10 mouse cellular contexts compared by ENCODE assay signal in genomic region chr8:122280156-122280555, GRCm38 (mm10). TPM values are rescaled to one million over a fixed set of nuclear protein-coding genes. Genes with fewer than 3 reads are reported as not detected.
A peak's percentile ranks its signal among the peaks of the same experiment; 100 is the strongest.
DNase-seq lines count a peak whose midpoint lies in the region; ATAC-seq and TF ChIP-seq lines count a peak whose summit lies in the region.
"Had no signal": no experiment of that assay in that cellular context is flagged by ENCODE, and none has a peak within 500 bp of the region (broad histone marks: within the 10 kb centered on the region; RNA-seq: fewer than 3 reads in every experiment).

No protein-coding gene starts in this region.

- peaks cover 28% of the 10 kb centered on the region for H3K4me1 ChIP-seq in heart, embryonic 11.5 days (ENCODE audit: control insufficient read depth, insufficient read depth, low read length)
- peaks cover 63% of the 10 kb centered on the region for H3K4me1 ChIP-seq in embryonic facial prominence, embryonic 10.5 days
- peaks cover 40 to 41% of the 10 kb centered on the region in 2 experiments for H3K4me1 ChIP-seq in liver, embryonic 14.5 days (replicated peaks; ENCODE audit: control insufficient read depth in 2 of 2, insufficient read depth in 2 of 2, low read length in 1 of 2)
- peaks cover 33% of the 10 kb centered on the region for H3K4me1 ChIP-seq in thymus, adult 2 months (replicated peaks; ENCODE audit: control insufficient read depth, insufficient read depth, low read length)

- TF ChIP-seq EP300 in liver, embryonic 14.5 days (IDR thresholded peaks at IDR 0.05; ENCODE audit: low read depth) = no peak

- H3K36me3 ChIP-seq in heart, embryonic 11.5 days (ENCODE audit: control insufficient read depth, insufficient read depth, low read length) = no peaks in the 10 kb centered on the region
- H3K36me3 ChIP-seq in embryonic facial prominence, embryonic 10.5 days (replicated peaks) = no peaks in the 10 kb centered on the region
- no peaks in the 10 kb centered on the region for H3K36me3 ChIP-seq in liver, embryonic 14.5 days (replicated peaks; ENCODE audit: control insufficient read depth, insufficient read depth, low read depth)
- no peaks in the 10 kb centered on the region for H3K36me3 ChIP-seq in thymus, adult 2 months (ENCODE audit: control insufficient read depth, insufficient read depth, low read length)
- H3K36me3 ChIP-seq: hindbrain, embryonic 15.5 days; midbrain, embryonic 13.5 days had no signal

- ATAC-seq in heart, embryonic 11.5 days (replicated peaks; ENCODE audit: insufficient number of reproducible peaks, low FRiP score, low TSS enrichment) = no peak
- ATAC-seq in liver, embryonic 14.5 days (ENCODE audit: insufficient read depth) = no peak

- no peak overlapping the region for H3K4me3 ChIP-seq in heart, embryonic 11.5 days (ENCODE audit: low read depth, low read length)
- H3K4me3 ChIP-seq in layer of hippocampus, adult 2 months = no peak overlapping the region
- peak overlapping the region; percentile 78; the same call in 1 of the 2 replicates for H3K4me3 ChIP-seq in embryonic facial prominence, embryonic 10.5 days
- H3K4me3 ChIP-seq in liver, embryonic 14.5 days (ENCODE audit: insufficient read depth in 1 of 2, low read depth in 2 of 2, low read length in 2 of 2) = no peak overlapping the region
- H3K4me3 ChIP-seq in thymus, adult 2 months (ENCODE audit: control insufficient read depth, insufficient read depth, low read length) = no peak overlapping the region
- H3K4me3 ChIP-seq: hindbrain, embryonic 15.5 days had no signal

- DNase-seq in heart, adult 9 months (ENCODE audit: low spot score in 2 of 2) = no peak
- DNase-seq in layer of hippocampus, adult 2 months (ENCODE audit: low spot score in 2 of 2) = no peak
- DNase-seq in layer of hippocampus, adult 8-10 months (ENCODE audit: low spot score in 2 of 2) = no peak
- DNase-seq in embryonic facial prominence, embryonic 10.5 days (ENCODE audit: low spot score) = no peak
- no peak for DNase-seq in liver, embryonic 14.5 days (ENCODE audit: low read depth in 3 of 3, low spot score in 3 of 3)
- DNase-seq in thymus, adult 2 months = no peak
- no peak for DNase-seq in left cerebral cortex, adult 9 months (ENCODE audit: low spot score in 2 of 2)

- TF ChIP-seq POLR2A in thymus, adult 2 months (IDR thresholded peaks at IDR 0.05; ENCODE audit: control insufficient read depth, extremely low read depth, insufficient read depth, low read length, poor library complexity) = no peak

- peak; percentile 35; the same call in 1 of the 2 replicates for TF ChIP-seq CTCF in layer of hippocampus, adult 2 months (conservative IDR thresholded peaks at IDR 0.05)
- peak; percentile 36; the same call in 1 of the 2 replicates for TF ChIP-seq CTCF in liver, embryonic 14.5 days (IDR thresholded peaks at IDR 0.05; ENCODE audit: low read depth)
- no peak for TF ChIP-seq CTCF in thymus, adult 2 months (IDR thresholded peaks at IDR 0.05; ENCODE audit: borderline replicate concordance, control insufficient read depth, extremely low read depth, insufficient read depth, low read length, poor library complexity)

- 73% methylated on average over 4 of the region's 4 CpGs for WGBS in heart, embryonic 11.5 days (ENCODE audit: insufficient replicate concordance)
- 67% methylated on average over 4 of the region's 4 CpGs for WGBS in embryonic facial prominence, embryonic 10.5 days
- WGBS in liver, embryonic 14.5 days (ENCODE audit: insufficient replicate concordance) = 58% methylated on average over 4 of the region's 4 CpGs
- WGBS in thymus, adult 2 months = 46% methylated on average over 4 of the region's 4 CpGs

- 0 out of 2 replicates have a peak, but pooled peaks cover 5% of the 10 kb centered on the region for H3K27me3 ChIP-seq in heart, embryonic 11.5 days (ENCODE audit: control insufficient read depth, insufficient read depth, low read length)
- H3K27me3 ChIP-seq in embryonic facial prominence, embryonic 10.5 days (replicated peaks; ENCODE audit: low read depth, poor library complexity, severe bottlenecking) = peaks cover 71% of the 10 kb centered on the region
- H3K27me3 ChIP-seq in liver, embryonic 14.5 days (ENCODE audit: control insufficient read depth, insufficient read depth, low read length) = no peaks in the 10 kb centered on the region
- H3K27me3 ChIP-seq in thymus, adult 2 months (ENCODE audit: control insufficient read depth, insufficient read depth, low read length) = no peaks in the 10 kb centered on the region

- H3K4me2 ChIP-seq in heart, embryonic 11.5 days = peak overlapping the region; percentile 72
- peak overlapping the region; percentile 89 for H3K4me2 ChIP-seq in liver, embryonic 14.5 days (ENCODE audit: low read depth)

- H3K27ac ChIP-seq in heart, embryonic 11.5 days (ENCODE audit: low read depth, low read length) = no peak overlapping the region
- no peak overlapping the region for H3K27ac ChIP-seq in layer of hippocampus, adult 2 months
- H3K27ac ChIP-seq in embryonic facial prominence, embryonic 10.5 days (replicated peaks) = no peak overlapping the region; the same call in 1 of the 2 replicates
- H3K27ac ChIP-seq in liver, embryonic 14.5 days = no peak overlapping the region
- H3K27ac ChIP-seq in thymus, adult 2 months (ENCODE audit: control insufficient read depth, insufficient read depth, low read length) = no peak overlapping the region
- H3K27ac ChIP-seq: hindbrain, embryonic 15.5 days had no signal

- H3K9me3 ChIP-seq in heart, embryonic 11.5 days (replicated peaks; ENCODE audit: control insufficient read depth, low read length) = no peaks in the 10 kb centered on the region
- no peaks in the 10 kb centered on the region for H3K9me3 ChIP-seq in embryonic facial prominence, embryonic 10.5 days
- no peaks in the 10 kb centered on the region for H3K9me3 ChIP-seq in liver, embryonic 14.5 days (ENCODE audit: control insufficient read depth, low read length)
- H3K9me3 ChIP-seq: hindbrain, embryonic 15.5 days; midbrain, embryonic 13.5 days had no signal

- no peak overlapping the region for H3K9ac ChIP-seq in heart, embryonic 11.5 days (ENCODE audit: low read depth, low read length)
- H3K9ac ChIP-seq in liver, embryonic 14.5 days (replicated peaks) = no peak overlapping the region; the same call in 1 of the 2 replicates
- H3K9ac ChIP-seq: hindbrain, embryonic 15.5 days; midbrain, embryonic 13.5 days had no signal

RNA-seq across cellular contexts. Expression of gene Zfpm1, which starts 1.8 kb away (rescaled TPM):
- 6.9 and 7.9 TPM in 2 replicates for polyA plus RNA-seq in heart, embryonic 11.5 days (2014; fragmentation: Nextera tagmentation; extraction: Ambion mirVana)
- total RNA-seq in layer of hippocampus, adult 2 months (2021) = 10 to 100 TPM; 45.1 to 45.6 TPM
- 10 to 100 TPM; 37.3 to 45.5 (median 41.5) TPM for total RNA-seq in layer of hippocampus, adult 8-10 months (2022)
- polyA plus RNA-seq in embryonic facial prominence, embryonic 10.5 days (2016; fragmentation: Nextera tagmentation; extraction: Ambion mirVana) = 1.5 and 2.0 TPM in 2 replicates
- 69.6 and 80.3 TPM in 2 replicates for polyA plus RNA-seq in liver, embryonic 14.5 days (2012; rRNA removed)
- polyA plus RNA-seq in liver, embryonic 14.5 days (2014; fragmentation: Nextera tagmentation; extraction: Ambion mirVana) = 13.3 and 16.2 TPM in 2 replicates
- polyA plus RNA-seq in thymus, adult 2 months (2012; rRNA removed) = 100 and 134 TPM in 2 replicates
